Comparison of ENCODE assay signal across 10 mouse cellular contexts in genomic region chr10:83073119-83073518, GRCm38 (mm10).
A peak's percentile ranks its signal among the peaks of the same experiment; 100 is the strongest.
DNase-seq lines count a peak whose midpoint lies in the region; ATAC-seq lines count a peak whose summit lies in the region.
"Had no signal": no experiment of that assay in that cellular context is flagged by ENCODE, and none has a peak within 500 bp of the region (broad histone marks: within the 10 kb centered on the region; RNA-seq: fewer than 3 reads in every experiment).

No protein-coding gene starts in this region.

- H3K36me3 ChIP-seq in heart, embryonic 15.5 days = no peaks in the 10 kb centered on the region
- H3K36me3 ChIP-seq in embryonic facial prominence, embryonic 10.5 days (replicated peaks) = no peaks in the 10 kb centered on the region
- no peaks in the 10 kb centered on the region for H3K36me3 ChIP-seq in liver, embryonic 16.5 days (ENCODE audit: control insufficient read depth, insufficient read depth)

- 0 out of 2 replicates have a peak, but pooled peaks have one; percentile 16 for ATAC-seq in heart, embryonic 15.5 days (replicated peaks; ENCODE audit: insufficient number of reproducible peaks, insufficient read depth, low FRiP score, low read depth)
- peak; percentile 72; the same call in 1 of the 2 replicates for ATAC-seq in liver, embryonic 16.5 days (ENCODE audit: low read depth)
- ATAC-seq: inflammation-experienced regulatory T-cells, adult 6 months had no signal

- H3K27me3 ChIP-seq in heart, embryonic 15.5 days = no peaks in the 10 kb centered on the region
- no peaks in the 10 kb centered on the region for H3K27me3 ChIP-seq in embryonic facial prominence, embryonic 10.5 days (replicated peaks; ENCODE audit: low read depth, poor library complexity, severe bottlenecking)
- H3K27me3 ChIP-seq in liver, embryonic 16.5 days (ENCODE audit: control insufficient read depth, insufficient read depth, low read depth, low read length) = no peaks in the 10 kb centered on the region

- H3K9me3 ChIP-seq in heart, embryonic 15.5 days (replicated peaks) = no peaks in the 10 kb centered on the region
- H3K9me3 ChIP-seq in embryonic facial prominence, embryonic 10.5 days = no peaks in the 10 kb centered on the region
- no peaks in the 10 kb centered on the region for H3K9me3 ChIP-seq in liver, embryonic 16.5 days (replicated peaks; ENCODE audit: control insufficient read depth, low read length)

- peaks cover 30% of the 10 kb centered on the region for H3K4me1 ChIP-seq in heart, embryonic 15.5 days (replicated peaks)
- H3K4me1 ChIP-seq in embryonic facial prominence, embryonic 10.5 days = peaks cover 30% of the 10 kb centered on the region
- peaks cover 6% of the 10 kb centered on the region; the same call in 1 of the 2 replicates for H3K4me1 ChIP-seq in liver, embryonic 16.5 days (ENCODE audit: control insufficient read depth, low read depth, low read length)

- H3K4me2 ChIP-seq in heart, embryonic 15.5 days = no peak overlapping the region
- no peak overlapping the region for H3K4me2 ChIP-seq in liver, embryonic 16.5 days (ENCODE audit: low read depth, low read length)

- no peak for DNase-seq in heart, adult 9 months (ENCODE audit: low spot score in 2 of 2)
- DNase-seq in B cell, adult 2 months = peak; percentile 23 to 26
- DNase-seq in embryonic facial prominence, embryonic 10.5 days (ENCODE audit: low spot score) = peak; percentile 43
- no peak for DNase-seq in ovary, adult 18-20 months (ENCODE audit: low spot score)
- no peak for DNase-seq in adrenal gland, adult 18-20 months (ENCODE audit: low spot score in 2 of 2)
- no peak for DNase-seq in cerebellum, postnatal 36 days

- H3K4me3 ChIP-seq in heart, embryonic 15.5 days = no peak overlapping the region
- no peak overlapping the region for H3K4me3 ChIP-seq in embryonic facial prominence, embryonic 10.5 days
- H3K4me3 ChIP-seq in liver, embryonic 16.5 days (ENCODE audit: low read depth, low read length) = no peak overlapping the region

- WGBS in heart, embryonic 15.5 days = 64% methylated on average over 7 of the region's 7 CpGs
- WGBS in embryonic facial prominence, embryonic 10.5 days = 63% methylated on average over 7 of the region's 7 CpGs
- 47% methylated on average over 7 of the region's 7 CpGs for WGBS in liver, embryonic 16.5 days (ENCODE audit: insufficient replicate concordance)

- no peak overlapping the region for H3K27ac ChIP-seq in heart, embryonic 15.5 days
- H3K27ac ChIP-seq in embryonic facial prominence, embryonic 10.5 days (replicated peaks) = no peak overlapping the region
- no peak overlapping the region for H3K27ac ChIP-seq in liver, embryonic 16.5 days (ENCODE audit: low read length)
- H3K27ac ChIP-seq: macrophage had no signal

- H3K9ac ChIP-seq in heart, embryonic 15.5 days = no peak overlapping the region
- no peak overlapping the region for H3K9ac ChIP-seq in liver, embryonic 16.5 days (ENCODE audit: low read depth, low read length)

Comparison
In these comparisons a context has a peak if more than half of its experiments do, and no peak if none do; other contexts are left out.
1. DNase-seq: peak in B cell, adult 2 months (2 of 2) and embryonic facial prominence, embryonic 10.5 days (single experiment); none in heart, adult 9 months (0 of 2), ovary, adult 18-20 months (single experiment), adrenal gland, adult 18-20 months (0 of 2) and cerebellum, postnatal 36 days (0 of 2).